Mouse (Mus musculus) small intestine, adult 2 months (tissue): Measurements from ENCODE around the gene Psmb11. TPM values are rescaled to one million over a fixed set of nuclear protein-coding genes. Genes with fewer than 3 reads are reported as not detected.
A peak's percentile ranks its signal among the peaks of the same experiment; 100 is the strongest.

Experiments
- H3K27ac ChIP-seq: fragments of 200-500 bp; 2 replicates; pipeline ENCODE4 v1.5.1; 2012; ENCODE audit warnings: low read depth, low read length, control low read depth, inconsistent platforms; ENCODE audit not compliant: insufficient read depth
- H3K27me3 ChIP-seq: fragments of 200-500 bp; 2 replicates; pipeline ENCODE4 v1.6.1; 2012; ENCODE audit warnings: mild to moderate bottlenecking, moderate library complexity, low read length, inconsistent platforms; ENCODE audit not compliant: control insufficient read depth, insufficient read depth
- H3K36me3 ChIP-seq: fragments of 200-500 bp; 2 replicates; pipeline ENCODE4 v1.6.1; 2012; ENCODE audit warnings: mild to moderate bottlenecking, low read length, control low read depth, inconsistent platforms; ENCODE audit not compliant: control insufficient read depth, insufficient read depth
- H3K4me1 ChIP-seq: fragments of 200-500 bp; 2 replicates; pipeline ENCODE4 v1.6.1; 2012; ENCODE audit warnings: low read length, inconsistent platforms, mixed read lengths; ENCODE audit not compliant: control insufficient read depth, insufficient read depth, insufficient read length
- H3K4me3 ChIP-seq: fragments of 200-500 bp; 2 replicates; pipeline ENCODE4 v1.5.1; 2012; ENCODE audit warnings: low read depth, mild to moderate bottlenecking, control low read depth, inconsistent platforms, low read length, moderate library complexity
- CTCF ChIP-seq: fragments of 200-500 bp; IDR thresholded peaks from 2 replicates; pipeline ENCODE4 v1.5.1; 2012; ENCODE audit warnings: low read depth, mild to moderate bottlenecking, control low read depth, inconsistent platforms, low read length, moderate library complexity, mixed read lengths; ENCODE audit not compliant: insufficient replicate concordance, insufficient read length; ENCODE audit errors: extremely low read depth
- POLR2A ChIP-seq: fragments of 200-500 bp; IDR thresholded peaks from 2 replicates; pipeline ENCODE4 v1.6.1; 2012; ENCODE audit warnings: low read depth, mild to moderate bottlenecking, control low read depth, inconsistent platforms, low read length, moderate library complexity
- WGBS: fragments of 180-500 bp; shearing (Covaris S2); methylation state at CpG from one replicate; pipeline ENCODE4 v1.1.7; 2018; 5-methylcytosine and 5-hydroxymethylcytosine counted together
- polyA plus RNA-seq: library from polyadenylated mRNA; depleted of rRNA; stranded (reverse); fragments of >200 nt; gene quantifications from 2 replicates; pipeline ENCODE4 v1.2.3, GENCODE M21; 2012

The Psmb11 gene
- polyA plus RNA-seq, 1 experiment = not detected

DNA sequence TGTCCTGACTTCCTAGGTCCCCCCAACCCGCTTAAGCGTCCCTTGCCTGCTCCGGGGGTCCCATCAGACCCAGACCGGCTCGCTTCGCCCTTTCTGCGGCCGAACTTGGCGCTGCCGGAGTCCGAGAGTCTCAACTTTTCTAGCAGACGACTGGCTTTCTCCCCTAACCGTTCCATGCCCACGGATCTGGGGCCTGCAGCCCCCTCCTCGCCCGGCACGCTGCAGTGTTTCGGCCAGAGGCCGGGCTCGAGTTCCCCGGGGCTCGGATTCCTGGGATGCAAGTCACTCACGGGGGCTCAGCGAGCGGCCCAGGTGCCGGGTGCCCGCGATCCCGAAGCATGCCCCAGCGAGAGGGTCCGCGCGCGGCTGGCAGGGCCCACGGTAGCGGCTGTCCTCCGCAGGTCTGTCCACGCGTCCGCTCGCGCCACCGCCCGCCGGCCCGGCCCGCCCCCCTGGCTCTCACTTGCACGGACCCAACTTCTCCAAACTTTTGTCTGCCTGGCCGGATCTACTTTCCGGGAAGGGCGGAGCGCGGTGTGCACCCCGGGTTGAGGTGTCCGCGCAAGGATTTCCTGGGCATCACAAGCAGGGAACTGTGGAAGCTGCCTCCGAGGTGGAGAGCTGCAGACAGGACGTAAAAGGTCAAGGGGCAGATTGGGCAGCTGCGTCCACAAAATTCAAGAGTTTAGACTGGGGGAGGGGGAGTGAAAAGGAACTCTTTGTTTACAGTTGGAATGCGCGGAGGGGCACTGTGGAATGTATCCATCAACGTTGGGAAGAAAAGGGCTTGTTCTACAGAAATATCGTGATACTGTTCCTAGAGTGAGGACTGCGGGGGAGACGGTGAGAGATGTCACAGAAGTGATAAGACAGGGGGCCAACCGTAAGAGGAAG is 43.9 kb upstream of the Psmb11 start, which contains the start of gene Ajuba:
Gene Ajuba, minus strand, starts transcription at position 470 of the 894 bp plus-strand sequence.
- Histone ChIP-seq H3K36me3 (no peaks in the 10 kb centered on the region), H3K4me1 (peaks cover 26% of the 10 kb centered on the region), H3K4me3 (peak within 1 kb of the TSS; percentile 82), H3K27me3 (peaks cover 22% of the 10 kb centered on the region), H3K27ac (peak within 1 kb of the TSS; percentile 43)
- TF ChIP-seq CTCF (no peak), POLR2A (peak; percentile 9; the same call in 1 of the 2 replicates)
- under 1% methylated on average over 66 of the region's 66 CpGs for WGBS

DNA sequence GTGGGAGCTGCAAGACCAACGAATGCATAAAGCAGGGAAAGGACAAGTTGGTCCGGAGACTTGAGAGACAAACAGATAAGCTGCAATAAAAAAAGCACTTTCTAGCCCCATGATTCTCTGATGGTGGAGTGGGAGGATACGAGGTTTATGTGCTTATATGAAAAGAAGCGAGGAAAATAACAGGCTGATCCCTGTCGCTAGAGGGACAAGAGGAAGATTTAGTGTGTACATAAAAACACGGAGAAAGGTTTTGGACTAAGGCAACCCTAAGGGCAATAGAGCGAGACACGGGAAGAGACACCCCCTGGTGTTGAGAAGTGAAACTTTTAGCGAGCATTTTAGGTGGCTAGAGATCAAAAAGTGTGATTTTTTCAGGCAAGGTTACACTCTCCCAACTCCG is 43.2 kb upstream of the Psmb11 start:
- TF ChIP-seq CTCF (no peak), POLR2A (no peak)
- Histone ChIP-seq H3K4me3 (peak overlapping the region; percentile 82), H3K27ac (peak overlapping the region; percentile 43), H3K36me3 (no peaks in the 10 kb centered on the region), H3K27me3 (peaks cover 22% of the 10 kb centered on the region), H3K4me1 (peaks cover 26% of the 10 kb centered on the region)
- WGBS = 1% methylated on average over 10 of the region's 10 CpGs

DNA sequence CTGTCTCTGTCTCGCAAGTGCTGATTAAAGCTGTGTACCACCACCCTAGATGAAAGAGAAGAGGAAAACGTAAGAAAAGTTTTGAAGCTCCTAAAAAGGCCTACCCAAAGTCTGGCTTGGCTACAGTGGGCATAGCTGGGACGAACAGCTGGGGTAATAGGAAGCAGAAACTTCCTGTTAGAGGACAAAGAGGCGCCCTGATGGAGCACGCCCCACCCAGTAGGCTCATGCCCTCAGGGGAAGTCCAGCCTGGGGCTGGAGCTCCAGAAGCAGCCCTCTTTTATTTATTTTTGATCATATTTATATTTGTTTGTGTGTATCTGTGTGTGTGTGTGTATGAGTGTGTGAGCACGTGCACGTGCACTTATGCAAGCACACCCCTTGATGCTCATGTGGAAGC is 41.6 kb upstream of the Psmb11 start:
- TF ChIP-seq POLR2A = no peak
- TF ChIP-seq CTCF = no peak
- H3K36me3 ChIP-seq = no peaks in the 10 kb centered on the region
- H3K27me3 ChIP-seq = peaks cover 22% of the 10 kb centered on the region
- no peak overlapping the region for H3K4me3 ChIP-seq
- WGBS = 60% methylated on average over 7 of the region's 7 CpGs
- peaks cover 20% of the 10 kb centered on the region for H3K4me1 ChIP-seq
- H3K27ac ChIP-seq = no peak overlapping the region

DNA sequence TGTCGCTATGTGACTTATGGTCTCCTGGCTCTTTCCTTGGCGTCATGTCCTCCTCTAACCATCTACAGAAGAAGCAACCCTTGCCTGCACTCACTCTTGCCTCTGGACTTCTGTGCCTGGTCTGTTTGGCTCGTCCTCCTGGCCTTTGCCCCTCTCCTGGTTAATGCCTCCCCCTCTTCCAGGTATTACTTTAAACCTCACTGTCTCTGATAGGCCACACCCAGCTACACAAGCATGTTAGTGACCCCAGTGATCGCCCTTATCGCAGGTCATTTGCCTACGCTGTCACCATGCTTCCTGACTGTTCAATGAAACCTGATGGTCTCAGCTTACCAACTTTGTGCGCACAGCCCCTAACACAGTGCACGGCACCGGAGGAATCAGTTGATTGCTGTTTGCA is 38.7 kb upstream of the Psmb11 start:
- TF ChIP-seq CTCF = no peak
- Histone ChIP-seq H3K4me1 (peaks cover 7% of the 10 kb centered on the region; the same call in 1 of the 2 replicates), H3K36me3 (no peaks in the 10 kb centered on the region), H3K27ac (no peak overlapping the region), H3K27me3 (no peaks in the 10 kb centered on the region), H3K4me3 (no peak overlapping the region)
- 83% methylated on average over 9 of the region's 9 CpGs for WGBS

DNA sequence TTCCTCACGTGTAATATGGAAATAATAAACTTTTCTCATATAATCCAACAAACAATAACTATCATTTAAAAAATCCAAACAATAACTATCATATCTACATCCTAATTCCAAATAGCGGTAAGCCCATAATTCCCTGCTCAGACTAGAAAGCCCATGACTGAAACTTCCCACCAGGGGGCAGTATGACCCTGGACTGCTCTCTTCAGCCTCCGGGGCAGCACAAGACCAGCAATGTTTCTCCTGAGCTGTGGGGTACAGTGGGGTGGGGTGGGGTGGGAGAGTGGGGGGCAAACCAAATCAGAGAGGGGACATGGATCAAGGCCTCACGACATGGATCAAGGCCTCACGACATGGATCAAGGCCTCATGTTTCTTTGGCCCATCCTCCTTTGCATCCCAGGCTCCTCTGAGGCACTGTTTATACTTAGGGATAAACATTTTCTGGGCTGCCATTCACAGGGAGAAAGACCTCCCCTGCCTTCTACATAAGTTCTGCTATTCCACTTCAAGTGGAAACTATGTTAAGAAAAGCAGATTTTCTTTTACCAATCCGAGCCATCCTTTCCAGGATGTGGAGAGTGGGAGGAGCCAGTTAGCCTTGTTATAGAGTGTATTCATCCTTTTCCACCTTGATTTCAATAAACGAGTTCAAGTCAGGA is 37.4 kb upstream of the Psmb11 start:
- no peak overlapping the region for H3K4me3 ChIP-seq
- TF ChIP-seq CTCF = peak; percentile 66; the same call in 1 of the 2 replicates
- TF ChIP-seq POLR2A = no peak
- WGBS = 54% methylated on average over 7 of the region's 7 CpGs
- H3K4me1 ChIP-seq = peaks cover 3% of the 10 kb centered on the region; the same call in 1 of the 2 replicates
- no peaks in the 10 kb centered on the region for H3K27me3 ChIP-seq
- no peak overlapping the region for H3K27ac ChIP-seq
- no peaks in the 10 kb centered on the region for H3K36me3 ChIP-seq

DNA sequence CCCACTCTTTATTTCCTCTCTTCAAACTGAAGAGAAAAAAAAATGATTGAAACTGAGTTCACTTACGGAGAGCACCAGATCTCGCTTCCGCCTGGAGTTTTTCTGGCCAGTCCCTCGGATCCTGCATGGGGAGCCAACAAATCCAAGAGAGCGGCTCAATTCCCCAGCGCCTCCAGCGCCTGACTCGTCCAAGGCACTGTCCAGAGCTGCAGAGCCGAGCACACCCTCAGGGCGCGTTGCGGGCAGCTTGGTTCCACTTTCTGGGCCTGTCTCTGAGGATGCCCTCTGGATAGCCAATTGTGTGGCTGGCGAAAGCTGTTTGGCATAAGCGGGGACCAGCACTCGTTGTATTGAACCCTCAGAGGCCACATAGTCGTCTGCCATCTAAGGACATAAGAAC is 30.2 kb upstream of the Psmb11 start:
- TF ChIP-seq CTCF (no peak), POLR2A (no peak)
- Histone ChIP-seq H3K27ac (no peak overlapping the region), H3K36me3 (peaks cover 6% of the 10 kb centered on the region), H3K4me1 (no peaks in the 10 kb centered on the region), H3K4me3 (no peak overlapping the region), H3K27me3 (no peaks in the 10 kb centered on the region)
- 94% methylated on average over 16 of the region's 16 CpGs for WGBS
